Mouse (Mus musculus) testis, adult 2 months (tissue): Measurements from ENCODE around the gene Sox4.

ENCODE experiments used
- CTCF ChIP-seq: fragments of 200-500 bp; IDR thresholded peaks from 2 replicates; pipeline ENCODE4 v1.5.1; 2012; ENCODE audit warnings: low read depth, mild to moderate bottlenecking, inconsistent platforms, low read length, moderate library complexity; ENCODE audit not compliant: control insufficient read depth, insufficient read depth, insufficient replicate concordance
- POLR2A ChIP-seq: fragments of 200-500 bp; IDR thresholded peaks from 2 replicates; pipeline ENCODE4 v1.6.1; 2012; ENCODE audit warnings: low read depth, mild to moderate bottlenecking, inconsistent platforms, low read length, moderate library complexity; ENCODE audit not compliant: control insufficient read depth

- TF ChIP-seq POLR2A: no peak
- no peak for TF ChIP-seq CTCF
Measured at GRCm38 (mm10) chr13:28945681-28946080, 7.8 kb downstream of the Sox4 start.
